Mouse (Mus musculus) ES-E14 (cell line): ENCODE measurements around the gene Larp1b. TPM values are rescaled to one million over a fixed set of nuclear protein-coding genes. Genes with fewer than 3 reads are reported as not detected.

Source experiments
- DNase-seq: peaks from one replicate; pipeline ENCODE4 v3.0.0-alpha.2; 2013; ENCODE audit warnings: low read depth, low spot score
- H3K27ac ChIP-seq: 2 replicates; pipeline ENCODE4 v1.5.1; 2012; ENCODE audit warnings: low read depth, mild to moderate bottlenecking, low read length, moderate library complexity, mixed read lengths; ENCODE audit not compliant: poor library complexity, insufficient read depth, severe bottlenecking
- H3K36me3 ChIP-seq: 2 replicates; pipeline ENCODE4 v1.6.1; 2012; ENCODE audit warnings: mild to moderate bottlenecking, low read length, moderate library complexity, mixed read lengths; ENCODE audit not compliant: control insufficient read depth, poor library complexity, insufficient read depth, severe bottlenecking
- H3K4me1 ChIP-seq, 2 experiments: fragments of 150-350 bp in 1 of 2; sonication (generic) in 1 of 2; 2 replicates each; pipeline ENCODE4 v1.6.1; 2012; ENCODE audit warnings: low read length in 2 of 2, mild to moderate bottlenecking in 1 of 2, mixed read lengths in 1 of 2; ENCODE audit not compliant: control insufficient read depth in 2 of 2, insufficient read depth in 2 of 2, poor library complexity in 1 of 2
- H3K4me3 ChIP-seq, 2 experiments: fragments of 150-350 bp in 1 of 2; sonication (generic) in 1 of 2; 2 replicates each; pipeline ENCODE4 v1.5.1; 2012; ENCODE audit warnings: low read length in 2 of 2, low read depth in 1 of 2, mild to moderate bottlenecking in 1 of 2, mixed read lengths in 1 of 2; ENCODE audit not compliant: insufficient read depth in 1 of 2, poor library complexity in 1 of 2, severe bottlenecking in 1 of 2
- H3K9ac ChIP-seq: 2 replicates; pipeline ENCODE4 v1.6.1; 2012; ENCODE audit warnings: low read depth, mild to moderate bottlenecking, low read length, mixed read lengths; ENCODE audit not compliant: poor library complexity, insufficient read depth, severe bottlenecking
- H3K9me3 ChIP-seq: fragments of 150-350 bp; sonication (generic); 2 replicates; pipeline ENCODE4 v1.6.1; 2012; ENCODE audit warnings: low read depth, mild to moderate bottlenecking, low read length; ENCODE audit not compliant: control insufficient read depth, insufficient read depth
- CHD2 ChIP-seq: IDR thresholded peaks from 2 replicates; pipeline ENCODE4 v1.6.1; 2014; ENCODE audit warnings: mild to moderate bottlenecking, low read depth, low read length, inconsistent platforms
- HCFC1 ChIP-seq: IDR thresholded peaks from 2 replicates; pipeline ENCODE4 v1.6.1; 2012; ENCODE audit warnings: low read length, inconsistent platforms, borderline replicate concordance; ENCODE audit not compliant: insufficient read depth
- MAFK ChIP-seq: IDR thresholded peaks from 2 replicates; pipeline ENCODE4 v1.6.1; 2014; ENCODE audit warnings: mild to moderate bottlenecking, low read depth, low read length, inconsistent platforms; ENCODE audit not compliant: insufficient read depth
- ZC3H11A ChIP-seq: IDR thresholded peaks from 2 replicates; pipeline ENCODE4 v1.6.1; 2012; ENCODE audit warnings: low read depth, mild to moderate bottlenecking, inconsistent platforms, low read length, borderline replicate concordance
- ZNF384 ChIP-seq: IDR thresholded peaks from 2 replicates; pipeline ENCODE4 v1.6.1; 2012; ENCODE audit warnings: low read depth, low read length, inconsistent platforms
- in situ Hi-C, 2 experiments: fragments of 600-800 bp; cut with MboI; formaldehyde crosslinking; loops; one replicate each; pipeline ENCODE4 v1.15.1; 2025; ENCODE audit warnings: low sequenced_read_pairs in 2 of 2, inconsistent platforms in 1 of 2; ENCODE audit not compliant: unreplicated experiment in 2 of 2
- total RNA-seq: library from RNA; depleted of rRNA; stranded (reverse); fragments of 300-350 nt; gene quantifications from 2 replicates; pipeline ENCODE4 v1.2.3, GENCODE M21; 2012

The Larp1b gene
- total RNA-seq, 1 experiment: 9.4 TPM

DNA sequence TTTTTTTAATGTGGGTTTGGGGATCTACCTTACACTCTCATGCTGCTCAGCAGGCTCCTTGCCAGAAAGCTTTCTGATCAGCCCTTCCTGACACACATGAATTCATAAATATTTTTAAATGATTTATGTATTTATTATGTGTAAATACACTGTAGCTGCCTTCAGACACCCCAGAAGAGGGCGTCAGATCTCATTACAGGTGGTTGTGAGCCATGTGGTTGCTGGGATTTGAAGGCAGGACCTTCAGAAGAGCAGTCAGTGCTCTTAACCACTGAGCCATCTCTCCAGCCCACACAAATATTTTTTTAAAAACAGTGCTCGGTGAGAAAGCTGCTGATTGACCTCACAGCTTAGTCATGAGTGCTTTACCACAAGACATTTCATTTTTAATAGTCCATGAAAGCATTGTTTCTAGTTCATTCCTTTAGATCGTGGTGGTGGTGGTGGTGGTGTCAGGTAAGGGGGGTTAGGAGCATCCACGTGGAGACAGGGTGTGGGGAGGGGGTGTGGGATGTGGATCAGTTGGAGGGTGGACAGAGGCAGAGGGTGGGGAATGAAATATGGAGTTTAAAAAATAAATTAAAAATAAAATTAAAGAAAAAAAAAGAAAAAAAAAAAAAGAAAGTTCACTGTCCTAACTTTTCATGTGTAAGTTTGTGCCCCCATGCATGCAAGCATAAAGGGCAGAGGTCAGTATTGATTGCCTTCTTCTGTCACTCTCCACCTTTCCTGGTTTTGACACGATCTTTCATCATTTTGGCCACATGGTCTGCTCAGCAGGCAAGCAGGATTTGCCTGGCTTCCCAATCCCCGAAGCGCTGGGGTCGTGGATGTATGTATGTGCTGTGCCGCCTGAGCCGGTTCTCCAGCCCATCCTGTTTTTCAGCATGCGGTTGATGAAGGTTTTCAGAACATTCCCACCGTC, 81.9 kb downstream of the Larp1b start:
- H3K4me3 ChIP-seq: no peak overlapping the region
- no peak for DNase-seq
- H3K9ac ChIP-seq: no peak overlapping the region
- no peaks in the 10 kb centered on the region for H3K36me3 ChIP-seq
- H3K27ac ChIP-seq: no peak overlapping the region
- TF ChIP-seq CHD2 (no peak), HCFC1 (no peak), ZNF384 (no peak), MAFK (no peak), ZC3H11A (no peak)
- H3K4me1 ChIP-seq: no peaks in the 10 kb centered on the region
- no peaks in the 10 kb centered on the region for H3K9me3 ChIP-seq
- in situ Hi-C loops: no loop called here

GRCm38 (mm10) chr3:41038297-41038916, 88.8 kb downstream of the Larp1b start:
- 0 out of 4 replicates have a peak, but pooled peaks cover 0 to 2% of the 10 kb centered on the region in 2 experiments for H3K4me1 ChIP-seq
- H3K27ac ChIP-seq: no peak overlapping the region
- TF ChIP-seq HCFC1 (no peak), ZC3H11A (no peak), ZNF384 (no peak), CHD2 (no peak), MAFK (no peak)
- no peaks in the 10 kb centered on the region for H3K36me3 ChIP-seq
- H3K9ac ChIP-seq: no peak overlapping the region
- no peaks in the 10 kb centered on the region for H3K9me3 ChIP-seq
- H3K4me3 ChIP-seq: no peak overlapping the region
- in situ Hi-C loops: no loop called here
- peak; percentile 7 for DNase-seq

DNA sequence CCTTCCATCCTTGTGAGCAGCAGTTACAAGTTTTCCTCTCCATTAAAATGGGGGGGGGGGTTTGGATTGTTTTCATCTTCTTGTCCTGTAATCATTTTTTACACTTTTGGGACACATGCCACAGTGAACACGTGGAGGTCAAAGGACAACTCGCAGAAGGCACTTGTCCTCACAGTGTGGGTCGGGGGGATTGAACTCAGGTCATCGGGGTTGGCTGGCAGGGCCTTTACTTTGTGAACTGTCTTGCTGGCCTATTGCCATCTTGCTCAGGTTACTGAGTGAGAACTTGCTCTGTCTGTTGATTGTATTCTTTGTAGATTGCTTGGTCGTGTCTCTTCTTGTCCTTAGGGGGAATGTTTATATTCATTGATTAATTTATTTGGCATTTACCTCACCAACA, 91.6 kb downstream of the Larp1b start:
- H3K36me3 ChIP-seq: no peaks in the 10 kb centered on the region
- no peak for DNase-seq
- no peak overlapping the region for H3K9ac ChIP-seq

DNA sequence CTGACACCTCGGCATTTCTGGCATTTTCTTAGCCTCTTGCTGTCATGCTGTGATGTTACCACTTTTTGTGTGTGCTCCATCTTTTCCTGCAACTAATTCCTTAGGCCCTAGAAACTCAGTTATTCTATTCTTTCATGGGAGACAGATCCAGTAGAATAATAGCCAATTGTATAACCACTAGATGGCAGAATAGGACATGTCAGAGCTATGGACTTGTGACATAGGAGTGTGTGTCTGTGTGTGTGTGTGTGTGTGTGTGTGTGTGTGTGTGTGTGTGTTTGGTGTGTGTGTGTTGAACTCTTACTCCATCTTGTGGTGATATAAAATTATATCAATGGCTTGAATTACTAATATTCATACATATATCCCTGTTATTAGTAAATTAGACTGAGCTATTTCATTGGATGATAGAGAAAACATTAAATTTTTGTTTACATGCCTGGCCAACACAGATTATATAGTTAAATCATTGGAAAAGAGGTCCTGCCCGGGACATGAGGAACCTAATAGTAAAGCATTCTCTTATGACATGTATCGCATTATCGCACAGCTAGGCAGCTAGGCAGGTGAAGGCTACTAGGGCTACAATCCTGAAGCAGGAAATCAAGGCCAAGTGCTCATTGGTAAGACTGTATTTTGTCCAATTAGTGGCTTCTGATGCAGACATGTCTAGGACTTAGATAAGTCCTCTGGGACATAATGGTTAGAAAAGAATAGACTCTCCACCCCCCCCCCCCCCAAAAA, 92.7 kb downstream of the Larp1b start:
- TF ChIP-seq ZC3H11A: peak; percentile 23; the same call in 1 of the 2 replicates
- no peak for TF ChIP-seq MAFK
- peak; percentile 15 for DNase-seq
- no peaks in the 10 kb centered on the region for H3K36me3 ChIP-seq
- in situ Hi-C loops: no loop called here
- H3K9ac ChIP-seq: no peak overlapping the region
- H3K4me3 ChIP-seq: no peak overlapping the region
- no peaks in the 10 kb centered on the region for H3K9me3 ChIP-seq
- H3K27ac ChIP-seq: no peak overlapping the region
- H3K4me1 ChIP-seq: 0 out of 4 replicates have a peak, but pooled peaks cover 0 to 2% of the 10 kb centered on the region in 2 experiments

More for the DNA sequence above, 91.6 kb downstream of the Larp1b start:
- Histone ChIP-seq H3K4me1 (0 out of 4 replicates have a peak, but pooled peaks cover 0 to 2% of the 10 kb centered on the region in 2 experiments), H3K9me3 (no peaks in the 10 kb centered on the region), H3K4me3 (no peak overlapping the region), H3K27ac (no peak overlapping the region)
- in situ Hi-C loops: no loop called here
- TF ChIP-seq MAFK: no peak
- TF ChIP-seq HCFC1: no peak
- no peak for TF ChIP-seq CHD2
- TF ChIP-seq ZNF384: no peak
- TF ChIP-seq ZC3H11A: no peak
